Mouse (Mus musculus): ENCODE measurements around the gene Sugp2.

Gene Sugp2

DNA sequence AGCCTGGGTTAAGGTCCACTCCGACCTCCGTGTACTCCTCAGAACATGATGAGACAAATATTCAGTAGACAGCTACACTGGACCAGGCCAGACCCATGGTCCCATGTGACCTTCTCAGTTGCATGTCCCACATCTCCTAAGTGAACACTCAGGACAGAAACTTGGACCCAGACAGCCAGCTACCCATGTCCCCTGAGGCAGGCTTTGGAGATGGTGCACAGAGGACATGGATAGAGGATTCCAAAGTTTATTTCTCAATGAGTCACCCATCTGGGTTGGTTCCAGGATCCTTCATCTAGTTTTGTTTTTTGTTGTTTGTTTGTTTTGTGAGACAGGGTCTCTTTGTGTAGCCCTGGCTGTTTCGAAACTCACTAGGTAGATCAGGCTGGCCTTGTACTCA, 13.1 kb upstream of the Sugp2 start:
- no peak for DNase-seq (ENCODE audit: low spot score)

DNA sequence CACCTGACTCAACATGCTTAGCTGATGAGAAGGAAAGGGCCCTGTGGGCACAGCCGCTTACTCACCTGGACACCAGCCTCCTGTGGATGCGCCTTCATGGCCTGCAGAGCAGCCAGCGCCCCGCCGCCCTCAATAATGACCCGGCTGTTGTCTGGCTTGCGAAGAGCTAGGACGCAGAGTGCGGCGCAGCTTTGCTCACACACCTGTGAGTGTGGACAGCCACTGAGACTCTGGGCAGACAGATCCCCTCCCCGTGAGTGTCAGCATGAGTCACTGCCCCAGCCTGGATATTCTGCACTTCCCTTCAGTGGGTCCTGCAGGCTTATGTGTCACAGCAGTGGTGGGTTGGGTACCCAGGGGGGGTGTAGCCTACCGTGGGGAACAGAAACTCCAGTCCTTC, 12.0 kb upstream of the Sugp2 start:
- DNase-seq (ENCODE audit: low spot score), result no peak

DNA sequence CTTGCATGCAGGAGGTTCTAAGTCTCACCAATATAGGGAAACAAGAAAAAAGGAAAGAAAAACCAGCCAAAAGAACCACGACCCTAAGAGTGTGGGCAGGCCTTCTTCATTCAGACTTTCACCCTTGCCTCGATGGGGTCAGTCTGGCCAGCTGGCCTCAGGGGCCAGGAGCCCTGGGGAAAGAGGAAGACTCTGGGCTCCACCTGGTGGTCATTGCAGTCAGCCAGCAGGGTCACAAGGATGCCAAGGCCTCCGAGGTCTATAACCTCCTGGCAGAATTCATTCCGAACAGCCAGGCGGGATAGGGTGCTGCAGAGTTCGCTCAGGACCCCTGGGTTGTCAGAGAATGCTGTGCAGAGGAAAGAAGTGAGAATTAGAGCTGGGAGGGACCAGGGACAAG, 10.7 kb upstream of the Sugp2 start:
- DNase-seq (ENCODE audit: low spot score), result peak; percentile 63

DNA sequence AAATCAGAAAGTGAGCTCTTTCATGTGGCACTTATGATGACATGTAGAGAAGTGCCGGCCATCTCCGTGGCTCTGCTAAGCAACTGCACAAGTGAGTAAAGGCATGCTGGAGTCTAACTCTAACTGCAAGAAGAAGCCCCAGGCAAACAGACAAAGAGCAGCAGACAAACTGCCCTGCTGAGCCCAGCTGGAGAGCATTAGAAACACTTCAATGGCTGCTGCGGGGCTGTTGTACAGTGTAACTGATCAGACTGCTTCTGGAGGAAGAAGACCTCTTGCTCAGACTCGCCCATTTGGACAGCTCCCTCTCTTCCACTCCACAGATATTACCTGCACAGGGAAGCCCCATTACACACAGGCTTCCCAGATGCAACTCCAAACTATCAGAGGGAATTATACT, 6.0 kb upstream of the Sugp2 start:
- peak; percentile 50 for DNase-seq (ENCODE audit: low spot score)

DNA sequence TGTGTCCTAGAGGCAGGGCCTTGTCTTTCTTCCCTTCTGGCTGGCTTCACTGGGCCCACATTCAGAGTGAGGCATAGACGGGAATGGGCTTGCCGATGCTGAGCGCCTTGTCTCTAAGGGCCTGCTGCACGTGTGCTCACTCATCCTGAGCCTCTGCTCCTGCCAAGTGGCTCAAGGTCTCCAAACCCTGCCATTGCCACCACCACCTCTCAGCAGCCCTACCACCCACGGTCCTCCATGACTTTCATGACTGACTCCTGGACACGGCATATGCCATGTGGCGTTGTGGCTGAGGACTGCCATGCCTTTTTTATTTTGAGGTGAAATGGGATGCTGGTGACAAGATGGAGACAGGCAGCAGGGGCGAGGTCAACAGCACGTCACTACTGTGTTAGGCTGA, 3.2 kb upstream of the Sugp2 start:
- DNase-seq (ENCODE audit: low spot score), result no peak

DNA sequence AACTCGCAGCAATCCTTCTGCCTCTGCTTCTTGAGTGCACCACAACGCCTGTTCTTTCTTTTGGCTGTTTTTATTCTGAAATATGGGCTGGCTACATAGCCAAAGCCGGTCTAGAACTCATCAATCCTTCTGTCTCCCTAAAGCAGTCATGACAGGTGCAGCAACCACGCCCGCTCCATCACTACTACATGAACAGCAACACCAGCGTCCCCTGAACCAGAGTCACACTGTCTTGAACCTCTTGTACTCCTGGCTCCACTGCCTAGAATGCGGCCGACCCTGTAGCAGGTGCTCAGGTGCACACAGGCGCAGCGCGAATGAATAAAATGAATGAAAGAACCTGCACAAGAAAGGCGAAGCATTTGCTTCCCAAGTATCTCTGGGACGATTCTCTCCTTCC, 420 bp upstream of the Sugp2 start:
- peak; percentile 10 for DNase-seq (ENCODE audit: low spot score)

DNA sequence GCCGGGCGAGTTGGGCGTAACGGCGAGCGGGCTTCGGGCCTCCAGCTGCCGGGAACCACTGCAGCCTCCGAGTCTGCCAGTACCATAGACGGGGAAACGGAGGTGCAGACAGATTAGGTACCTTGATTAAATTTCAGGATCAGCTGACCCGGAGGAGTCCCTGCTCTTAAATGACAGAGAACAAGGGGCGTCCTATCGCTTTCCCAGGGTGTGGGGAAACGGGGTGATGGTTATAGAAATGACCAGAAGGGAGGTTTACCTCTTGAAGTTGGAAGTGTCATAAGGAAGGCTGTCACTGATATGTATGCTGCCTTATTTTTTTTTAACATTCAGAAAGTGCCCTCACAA, 729 bp downstream of the Sugp2 start:
- no peak for DNase-seq (ENCODE audit: low spot score)

DNA sequence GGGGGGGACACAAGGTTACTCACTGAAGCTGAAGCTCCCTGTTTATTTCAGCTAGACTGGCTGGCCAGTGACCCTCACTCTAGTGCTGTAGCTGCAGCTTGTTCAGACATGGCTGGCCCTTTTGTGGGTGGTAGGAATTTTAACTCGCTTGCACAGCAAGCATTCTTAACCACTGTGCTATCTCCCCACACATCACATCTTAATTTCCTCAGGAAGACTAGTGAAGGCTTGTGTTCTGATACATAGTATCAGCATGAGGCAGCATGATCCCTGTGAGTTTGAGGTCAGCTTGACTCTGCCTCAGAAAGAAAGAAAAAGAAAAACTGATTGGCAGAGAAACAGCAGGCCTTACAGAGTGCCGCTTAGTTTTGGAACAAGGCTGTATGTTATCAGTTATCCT, 3.8 kb downstream of the Sugp2 start:
- no peak for DNase-seq (ENCODE audit: low spot score)

DNA sequence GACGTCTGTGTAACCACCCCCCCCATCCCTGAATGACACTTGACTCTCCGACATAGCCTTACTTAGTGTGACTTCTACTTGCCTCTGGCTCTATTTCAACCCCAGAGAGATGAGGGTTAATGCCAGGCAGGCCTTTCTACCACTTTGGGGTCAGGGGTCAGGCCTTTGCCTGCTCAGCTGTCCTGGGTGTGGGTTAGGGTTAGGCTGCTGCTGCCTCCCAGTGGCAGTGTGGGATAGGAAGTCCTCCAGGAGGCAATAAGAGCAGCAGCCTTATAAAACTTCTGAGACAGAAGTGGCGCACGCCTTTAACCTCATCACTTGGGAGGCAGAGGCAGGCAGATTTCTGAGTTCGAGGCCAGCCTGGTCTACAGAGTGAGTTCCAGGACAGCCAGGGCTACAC, 6.6 kb downstream of the Sugp2 start:
- DNase-seq (ENCODE audit: low spot score), result no peak

DNA sequence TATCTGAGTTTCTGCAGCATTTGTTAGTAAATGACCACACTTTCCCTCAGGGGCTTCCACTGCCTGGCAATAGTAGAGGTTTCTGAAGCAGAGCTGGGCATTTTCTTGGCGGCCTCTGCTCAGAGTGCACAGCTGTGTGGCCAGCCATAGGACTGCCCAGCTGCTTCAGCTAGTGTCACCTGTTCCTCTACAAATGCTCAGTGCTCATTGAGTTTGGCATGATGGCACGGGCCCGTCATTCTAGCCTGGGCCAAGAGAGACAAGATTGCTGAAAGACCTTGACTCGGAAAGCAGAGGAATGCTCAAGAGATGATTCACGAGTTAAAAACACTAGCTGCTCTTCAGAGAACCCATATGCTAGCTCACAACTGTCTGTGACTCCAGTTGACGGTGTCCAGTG, 12.6 kb downstream of the Sugp2 start:
- DNase-seq (ENCODE audit: low spot score), result no peak

DNA sequence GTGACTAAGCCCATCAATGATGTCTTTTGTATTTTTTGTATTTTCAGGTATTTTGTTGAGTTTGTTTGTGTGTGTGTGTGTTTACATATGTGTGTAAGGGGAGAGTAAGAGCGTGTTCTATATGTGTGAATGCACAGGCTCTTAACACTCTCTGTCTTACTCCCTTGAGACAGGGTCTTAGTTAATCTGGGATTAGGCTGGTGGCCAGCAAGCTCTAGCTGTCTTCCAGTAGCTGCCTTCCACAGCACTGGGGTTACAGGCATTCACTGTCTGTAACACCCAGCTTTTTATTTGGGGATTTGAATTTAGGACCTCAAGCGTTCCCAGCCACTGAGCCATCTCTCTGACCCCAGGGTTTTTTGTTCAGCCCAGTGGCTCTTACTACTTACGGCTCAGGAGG, 13.8 kb downstream of the Sugp2 start:
- DNase-seq (ENCODE audit: low spot score), result no peak

DNA sequence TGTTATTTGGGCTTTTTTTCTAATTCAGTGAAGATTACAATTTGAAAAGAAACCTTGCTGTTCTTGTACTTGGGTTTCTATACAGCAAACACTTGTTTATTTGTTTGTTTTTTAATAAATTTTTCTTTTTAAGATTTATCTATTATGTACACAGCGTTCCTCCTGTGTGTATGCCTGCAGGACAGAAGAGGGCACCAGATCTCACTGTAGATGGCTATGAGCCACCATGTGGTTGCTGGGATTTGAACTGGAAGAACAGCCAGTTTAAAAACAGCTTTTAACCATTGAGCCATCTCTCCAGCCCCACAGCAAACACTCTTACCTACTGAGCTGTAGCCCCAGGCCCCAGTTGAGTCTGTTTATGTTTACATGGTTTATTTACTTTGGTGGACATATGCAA, 20.6 kb downstream of the Sugp2 start:
- DNase-seq (ENCODE audit: low spot score), result no peak

DNA sequence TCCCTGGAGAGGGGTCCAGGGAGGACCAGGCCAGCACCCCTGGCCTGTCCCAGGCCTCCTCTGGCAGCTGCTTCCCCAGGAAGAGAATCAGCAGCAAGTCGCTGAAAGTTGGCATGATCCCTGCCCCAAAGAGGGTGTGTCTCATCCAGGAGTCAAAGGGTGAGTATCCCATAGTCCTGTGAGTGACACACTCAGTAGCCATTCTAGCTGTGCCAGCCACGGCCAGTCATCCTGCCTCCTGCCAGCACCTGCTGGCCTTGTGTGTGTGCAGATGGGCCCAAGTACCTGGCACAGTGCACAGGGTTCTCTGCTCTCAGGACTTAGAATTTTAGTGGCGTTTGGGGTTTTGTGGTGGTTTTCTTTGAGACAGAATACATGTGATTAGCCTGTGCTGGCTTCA, 23.4 kb downstream of the Sugp2 start:
- DNase-seq (ENCODE audit: low spot score), result no peak

DNA sequence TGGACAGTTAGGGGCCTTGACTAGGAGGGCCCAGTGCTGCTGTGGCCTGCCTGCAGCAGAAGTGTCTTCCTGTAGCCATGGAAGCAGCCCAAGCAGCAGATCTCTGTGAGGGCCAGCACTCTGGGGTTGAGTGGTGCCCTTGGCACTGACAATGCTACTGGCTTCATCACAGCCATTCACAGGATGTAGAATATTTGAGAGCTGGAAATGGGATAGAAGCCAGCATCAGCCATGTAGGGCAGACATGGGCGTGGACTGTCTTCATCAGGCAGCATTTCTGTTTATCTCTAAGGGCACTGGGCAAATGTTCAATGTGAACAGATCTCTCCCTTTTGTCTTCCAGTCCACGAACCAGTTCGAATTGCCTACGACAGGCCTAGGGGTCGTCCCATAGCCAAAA, 24.6 kb downstream of the Sugp2 start:
- DNase-seq (ENCODE audit: low spot score), result no peak

DNA sequence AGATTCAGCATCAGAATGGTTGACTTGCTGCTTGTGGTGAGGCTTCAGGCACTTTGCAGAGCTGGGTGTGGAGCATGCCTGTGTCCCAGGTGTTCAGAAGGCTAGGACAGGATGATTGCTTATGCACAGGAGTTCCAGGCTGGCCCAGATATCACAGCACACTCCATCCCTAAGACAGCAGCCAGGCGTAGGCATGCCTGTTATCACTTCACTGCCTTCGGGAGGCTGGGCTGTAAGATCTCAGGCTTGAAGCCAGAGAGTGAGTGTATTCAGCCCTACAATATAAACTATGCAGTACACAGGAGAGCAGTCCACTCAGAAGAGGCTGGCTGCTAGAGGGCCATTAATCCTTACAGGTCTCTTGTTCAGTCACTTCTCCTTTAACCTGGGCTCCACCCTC, 25.0 kb downstream of the Sugp2 start:
- no peak for DNase-seq (ENCODE audit: low spot score)

DNA sequence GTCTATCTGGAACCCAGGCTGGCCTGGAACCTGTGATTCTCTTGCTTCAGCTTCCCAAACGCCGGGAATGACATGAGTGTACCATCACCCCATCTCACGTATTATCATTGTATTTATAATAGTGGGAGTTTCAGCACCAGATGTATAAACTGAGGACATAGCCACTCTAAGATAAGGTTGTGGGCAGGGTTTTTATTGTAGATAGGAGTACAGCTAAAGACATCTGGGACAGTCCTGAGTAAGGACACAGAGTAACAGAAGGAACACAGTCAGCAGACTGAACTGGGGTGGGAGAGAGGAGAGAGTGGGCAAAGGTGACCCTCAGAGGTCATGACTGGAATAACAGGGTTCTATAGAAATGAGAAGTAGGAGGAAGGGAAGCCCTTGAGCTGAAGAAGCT, 33.6 kb downstream of the Sugp2 start:
- DNase-seq (ENCODE audit: low spot score), result no peak

DNA sequence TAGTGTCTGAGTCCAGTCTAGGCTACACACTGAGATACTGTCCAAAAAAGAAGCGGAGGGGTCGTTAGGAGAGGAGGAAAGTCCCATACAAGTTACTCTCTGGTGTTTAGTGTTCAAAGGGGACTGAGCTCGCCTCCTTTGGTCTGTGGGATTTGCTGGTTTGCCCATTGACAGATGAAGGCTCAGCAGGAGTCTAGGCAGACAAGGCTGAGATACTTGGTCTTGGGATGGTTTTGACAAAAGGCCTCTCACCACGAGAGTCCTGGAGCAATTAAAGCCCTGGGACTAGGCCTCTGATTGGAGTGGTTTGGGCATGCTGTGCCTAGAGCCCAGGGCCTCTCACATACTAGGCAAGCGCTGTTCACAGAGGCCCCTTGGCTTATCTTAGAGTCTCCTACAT, 34.3 kb downstream of the Sugp2 start:
- no peak for DNase-seq (ENCODE audit: low spot score)

DNA sequence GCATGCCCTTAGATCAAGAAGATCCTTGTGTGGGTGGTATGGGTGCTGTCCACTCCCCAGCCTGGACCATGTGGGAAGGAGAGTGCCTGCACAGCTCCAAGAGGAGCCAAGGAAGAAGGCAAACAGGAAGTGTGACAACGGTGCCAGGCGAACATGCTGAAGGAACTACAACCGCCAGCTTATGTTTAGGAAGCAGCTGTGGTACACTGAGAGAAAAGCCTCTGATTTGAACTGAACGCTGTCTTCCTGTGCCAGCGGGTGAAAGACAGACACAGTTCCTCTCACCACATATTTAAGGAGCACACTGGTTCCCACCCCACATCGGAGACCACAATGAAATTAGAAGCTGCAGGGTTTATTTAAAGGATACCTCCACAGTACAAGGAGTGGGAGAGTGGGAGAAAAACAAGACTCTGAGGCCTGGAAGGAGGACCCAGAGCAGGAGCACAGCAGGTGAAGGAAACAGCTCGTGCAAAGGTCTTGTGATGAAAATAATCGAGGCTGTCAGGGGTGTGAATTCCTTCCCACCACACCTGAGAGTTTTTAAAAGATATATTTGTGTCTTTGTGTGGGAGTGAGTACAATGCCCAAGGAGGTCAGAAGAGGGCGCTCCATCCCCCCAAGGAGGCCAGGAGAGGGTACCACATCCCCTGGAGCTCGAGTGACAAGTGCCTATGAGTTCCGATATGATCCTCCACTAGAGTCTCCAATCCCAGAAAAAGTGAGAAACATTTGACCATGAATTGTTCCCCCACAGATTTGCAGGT, 35.0 kb downstream of the Sugp2 start:
- DNase-seq (ENCODE audit: low spot score), result peak; percentile 51

DNA sequence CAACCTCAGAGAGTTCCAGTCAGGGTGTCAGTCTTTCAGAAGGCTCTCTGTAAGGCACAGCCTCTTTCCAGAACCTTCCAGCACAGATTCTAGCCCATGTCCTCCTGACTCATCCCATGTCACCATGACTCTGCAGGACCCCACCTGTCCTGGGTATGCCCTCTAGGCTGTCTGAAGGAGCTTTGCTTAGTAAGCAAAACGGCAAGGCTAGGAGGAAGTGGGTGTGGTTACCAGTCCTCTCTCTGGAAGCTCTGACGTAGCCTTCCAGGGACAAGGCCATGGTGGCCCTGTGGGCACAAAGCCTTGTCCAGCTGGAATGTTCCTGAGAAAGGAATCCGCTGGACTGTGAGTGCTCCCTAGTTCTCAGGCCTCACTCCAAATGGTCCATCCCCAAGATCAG, 38.9 kb downstream of the Sugp2 start:
- DNase-seq (ENCODE audit: low spot score), result no peak

DNA sequence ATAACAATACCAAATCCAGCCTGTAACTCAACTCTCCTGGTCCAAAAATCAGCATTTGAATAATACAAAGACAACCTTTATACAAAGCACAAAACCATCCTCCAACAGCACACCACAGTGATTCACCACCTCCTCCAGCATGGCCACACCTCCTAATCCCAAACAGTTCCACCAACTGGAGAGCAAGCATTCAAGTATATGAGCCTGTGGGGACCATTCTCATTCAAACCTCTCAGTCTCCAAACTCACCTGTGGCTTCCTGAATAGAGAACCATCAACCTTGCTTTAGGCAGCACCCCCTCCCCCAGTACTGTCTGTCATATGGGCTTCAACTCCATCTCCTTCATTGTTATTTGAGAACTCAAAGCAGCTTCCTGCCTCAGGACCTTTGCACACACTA, 40.3 kb downstream of the Sugp2 start:
- no peak for DNase-seq (ENCODE audit: low spot score)

DNA sequence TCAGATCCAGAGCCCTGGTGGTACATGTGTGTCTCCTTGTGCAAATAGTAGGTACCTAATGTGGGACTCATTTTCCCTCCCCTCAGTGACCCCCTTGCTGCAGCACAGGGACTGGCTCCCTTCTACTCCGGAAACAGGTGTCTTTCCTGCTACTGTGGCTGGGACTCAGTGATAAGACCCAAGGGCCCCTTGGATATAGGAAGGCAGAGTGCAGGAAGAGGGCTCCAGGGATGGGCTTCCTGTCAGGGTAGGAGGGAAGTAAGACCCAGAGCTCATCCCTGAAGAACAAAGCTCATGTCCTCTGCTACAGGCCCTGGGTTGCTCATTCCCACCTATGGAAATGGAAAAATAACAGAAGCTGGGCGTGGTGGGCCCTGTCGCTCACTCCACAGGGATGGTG, 42.5 kb downstream of the Sugp2 start:
- no peak for DNase-seq (ENCODE audit: low spot score)

DNA sequence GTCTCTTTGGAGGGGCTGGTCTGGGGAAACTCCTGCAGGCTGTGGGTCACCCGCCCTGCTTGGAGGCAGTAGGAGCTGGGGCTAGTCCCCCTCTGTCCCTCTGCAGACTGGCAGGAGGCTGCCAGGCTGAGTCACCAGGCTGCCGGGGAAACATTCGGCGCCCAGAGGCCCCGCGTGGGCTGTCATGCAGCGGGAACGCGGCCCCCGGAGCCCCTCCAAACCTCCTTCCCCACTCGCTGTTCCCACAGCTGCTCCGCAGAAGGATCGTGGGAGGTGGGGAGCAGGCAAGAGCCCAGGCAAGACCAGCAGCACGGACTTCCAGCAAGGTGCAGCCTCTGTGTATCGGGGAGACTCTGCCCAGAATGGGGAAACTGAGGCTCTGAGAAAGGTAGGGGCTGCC, 44.1 kb downstream of the Sugp2 start:
- DNase-seq (ENCODE audit: low spot score), result no peak

DNA sequence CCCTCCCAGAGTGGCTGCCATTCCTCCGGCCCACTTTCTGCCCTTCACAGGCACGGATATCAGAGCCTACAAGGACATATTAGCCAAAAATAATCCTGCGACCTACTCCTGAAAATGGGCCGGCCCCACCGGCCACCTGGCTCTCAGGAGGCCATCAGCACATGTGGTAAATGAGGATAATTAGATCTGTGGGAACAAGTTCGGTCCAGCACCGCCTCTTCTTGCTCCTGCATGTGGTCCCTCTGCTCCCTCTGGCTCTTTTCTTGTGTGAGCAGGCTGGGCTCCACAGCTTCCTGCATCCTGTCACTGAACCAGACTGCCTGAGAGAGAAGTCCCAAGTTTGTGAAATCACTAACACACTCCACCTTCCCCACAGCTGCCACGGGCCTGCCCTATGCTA, 45.2 kb downstream of the Sugp2 start:
- no peak for DNase-seq (ENCODE audit: low spot score)

DNA sequence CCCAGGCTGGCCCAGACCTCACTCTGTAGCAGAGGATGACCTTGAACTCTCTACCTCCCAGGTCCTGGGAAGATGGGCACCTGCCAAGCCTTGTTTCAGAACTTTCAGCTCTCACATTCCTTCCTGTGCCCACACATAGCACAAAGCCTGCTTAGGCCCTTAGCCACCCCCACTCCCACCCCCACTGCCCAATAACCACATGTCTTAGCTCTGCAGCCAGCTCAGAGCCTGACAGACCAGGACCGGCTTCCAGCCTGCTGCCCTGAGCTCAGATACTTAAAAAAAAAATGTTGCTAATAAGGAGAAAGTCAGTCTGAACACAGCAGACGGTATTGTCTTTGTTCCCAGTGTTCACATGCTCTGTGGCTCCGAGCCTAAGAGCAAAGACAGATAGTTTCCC, 47.0 kb downstream of the Sugp2 start:
- DNase-seq (ENCODE audit: low spot score), result no peak

DNA sequence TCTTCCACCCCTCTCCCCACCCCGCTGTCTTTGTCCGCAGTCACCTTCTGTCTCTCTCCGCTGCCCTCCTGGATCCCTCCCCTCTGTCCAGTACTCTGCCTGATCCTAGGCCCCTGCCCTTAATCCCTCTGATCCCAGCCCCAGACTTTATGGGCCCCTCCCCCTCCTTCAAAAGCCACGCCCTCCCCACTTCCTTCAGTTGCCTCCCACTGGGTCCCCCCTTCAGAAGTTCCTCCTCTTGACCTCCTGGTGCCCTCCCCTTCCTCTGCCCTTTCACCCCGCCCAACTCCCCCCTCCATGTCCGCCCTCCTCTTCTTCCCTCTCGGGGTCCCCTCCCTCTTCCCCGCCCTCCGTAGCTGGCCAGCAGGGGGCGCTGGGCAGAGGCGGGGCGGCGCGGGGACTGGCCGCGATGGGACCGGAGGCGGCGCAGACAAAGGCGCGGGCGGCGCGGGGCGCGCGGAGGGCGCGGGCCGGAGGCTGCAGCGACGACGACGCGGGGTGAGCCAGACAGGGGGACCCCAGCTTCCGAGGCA, 48.6 kb downstream of the Sugp2 start, which contains the start of gene Homer3:
TSS of gene Homer3 (plus strand) at position 225 of the 533 bp plus-strand sequence.
- peak; percentile 91 for DNase-seq (ENCODE audit: low spot score)
